Mouse (Mus musculus) heart, postnatal 0 days (tissue): ENCODE measurements around the gene Syna.

ENCODE experiments used
- CTCF ChIP-seq: IDR thresholded peaks from 2 replicates; pipeline ENCODE4 v1.5.1; 2016; ENCODE audit warnings: antibody characterized with exemption, control low read depth, low read depth
- EP300 ChIP-seq: IDR thresholded peaks from 2 replicates; pipeline ENCODE4 v1.6.1; 2016; ENCODE audit warnings: antibody characterized with exemption, low read depth

DNA sequence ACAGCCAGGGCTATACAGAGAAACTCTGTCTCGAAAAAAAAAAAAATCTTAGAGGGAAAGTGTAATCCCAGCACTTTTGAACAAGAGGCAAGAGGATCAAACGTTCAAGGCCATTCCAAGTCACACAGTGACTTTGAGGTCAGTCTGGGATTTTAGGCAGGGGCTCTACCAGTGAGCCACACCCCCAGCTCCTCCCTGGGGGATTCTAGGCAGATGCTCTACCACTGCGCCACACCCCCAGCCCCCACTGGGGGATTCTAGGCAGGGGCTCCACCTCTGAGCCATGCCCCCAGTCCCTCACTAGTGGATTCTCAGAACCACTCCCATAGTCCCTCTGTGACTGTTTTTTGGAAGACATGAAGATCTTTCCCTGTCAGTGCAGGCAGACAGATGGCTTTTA is 19.2 kb upstream of the Syna start:
- no peak for TF ChIP-seq CTCF
- TF ChIP-seq EP300 = no peak
